Mouse (Mus musculus): ENCODE results near the gene Naa35.

Naa35 gene

GRCm38 (mm10) chr13:59584947-59585647 lies at the start of gene Naa35, which contains the start of gene Agtpbp1:
Gene Naa35 (plus strand): TSS chr13:59585259.
Gene Agtpbp1 (minus strand): TSS chr13:59585227.
- peak; percentile 97 to 99 for DNase-seq (ENCODE audit: low spot score in 2 of 2)

DNA sequence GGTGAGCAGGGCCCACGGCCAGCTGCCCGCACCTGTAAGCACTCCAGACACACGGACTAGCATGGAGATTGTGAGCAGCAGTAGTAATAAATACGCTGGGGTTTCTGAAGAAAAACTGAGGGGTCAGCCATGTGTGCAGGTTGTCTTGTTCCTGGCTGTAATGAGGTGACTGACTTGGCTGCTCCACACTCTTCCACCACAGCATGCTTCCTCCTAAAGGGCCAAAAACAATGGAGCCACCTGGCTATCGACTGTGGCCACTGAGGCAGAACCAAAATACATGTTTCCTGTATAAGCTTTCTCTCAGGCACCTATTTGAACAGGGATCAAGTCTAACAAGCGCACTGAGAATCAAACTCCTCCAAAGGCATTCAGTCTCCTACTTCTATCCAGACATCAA lies 49.3 kb upstream of the Naa35 start:
- DNase-seq (ENCODE audit: low spot score in 2 of 2), result no peak

DNA sequence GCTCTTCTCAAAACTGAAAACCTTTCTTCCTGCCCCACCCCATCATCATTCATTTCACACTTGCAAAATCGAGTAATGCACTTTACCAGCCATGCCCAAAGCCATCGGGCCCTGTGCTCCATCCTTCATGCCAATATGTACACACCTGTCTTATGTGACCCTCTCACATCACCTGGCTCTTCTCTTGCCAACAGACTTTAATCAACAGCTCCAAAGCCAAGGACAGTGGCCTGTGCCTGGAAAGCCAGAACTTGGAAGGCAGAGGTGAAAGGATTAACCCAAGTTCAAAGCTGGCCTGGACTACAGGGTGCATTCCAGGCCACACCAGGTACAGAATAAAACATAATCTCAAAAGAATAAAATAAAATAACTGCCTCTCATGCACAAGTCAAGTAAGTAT lies 48.4 kb upstream of the Naa35 start:
- DNase-seq (ENCODE audit: low spot score in 2 of 2), result no peak

GRCm38 (mm10) chr13:59538661-59539060 lies 46.4 kb upstream of the Naa35 start:
- no peak for DNase-seq (ENCODE audit: low spot score in 2 of 2)

- no peak for DNase-seq (ENCODE audit: low spot score in 2 of 2)
Observed at GRCm38 (mm10) chr13:59540030-59540429, 45.0 kb upstream of the Naa35 start.

DNA sequence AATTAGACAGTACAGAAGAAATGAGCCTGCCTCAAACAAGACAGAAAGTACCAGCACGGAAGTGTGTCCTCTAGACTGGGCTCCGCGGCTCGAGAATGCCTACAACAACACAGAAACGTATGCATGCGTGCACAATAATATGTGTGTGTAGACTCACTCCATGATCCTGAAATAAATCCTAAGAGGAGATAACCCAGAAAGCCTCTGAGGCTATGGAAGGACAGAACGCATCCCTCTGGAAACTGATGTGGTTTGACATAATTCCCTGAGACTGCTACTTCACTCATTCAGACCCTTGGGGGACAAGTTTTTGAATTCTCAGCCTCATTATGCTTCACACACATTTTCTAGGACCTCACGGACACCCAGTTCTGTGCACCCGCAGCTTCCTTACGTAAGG lies 42.6 kb upstream of the Naa35 start:
- DNase-seq (ENCODE audit: low spot score in 2 of 2), result no peak

GRCm38 (mm10) chr13:59547091-59547490 lies 38.0 kb upstream of the Naa35 start:
- no peak for DNase-seq (ENCODE audit: low spot score in 2 of 2)

- DNase-seq (ENCODE audit: low spot score in 2 of 2), result peak in 1 of 2 experiments; percentile 14
Observed at GRCm38 (mm10) chr13:59547716-59548115, 37.3 kb upstream of the Naa35 start.

- no peak for DNase-seq (ENCODE audit: low spot score in 2 of 2)
Observed at GRCm38 (mm10) chr13:59549318-59549798, 35.7 kb upstream of the Naa35 start.

GRCm38 (mm10) chr13:59552286-59552685 lies 32.8 kb upstream of the Naa35 start:
- DNase-seq (ENCODE audit: low spot score in 2 of 2), result no peak

DNA sequence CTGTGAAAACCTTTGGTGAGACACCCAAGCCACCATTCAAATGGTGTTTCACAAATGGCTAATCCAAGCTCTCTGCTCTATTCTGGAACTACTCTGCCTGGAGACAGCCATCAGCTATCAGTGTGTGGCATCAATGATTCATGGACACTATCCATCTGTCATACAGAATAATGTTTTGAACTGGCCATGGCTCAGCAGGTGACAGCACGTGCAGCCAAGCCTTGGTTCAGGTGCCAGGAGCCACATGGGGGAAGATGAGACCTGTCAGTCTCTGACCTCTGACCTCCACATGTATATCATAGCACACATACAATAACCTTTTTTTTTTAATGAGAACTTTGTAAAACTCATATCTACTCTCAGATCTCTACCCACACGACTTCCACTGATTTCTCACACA lies 32.3 kb upstream of the Naa35 start:
- DNase-seq (ENCODE audit: low spot score in 2 of 2), result peak in 1 of 2 experiments; percentile 45

DNA sequence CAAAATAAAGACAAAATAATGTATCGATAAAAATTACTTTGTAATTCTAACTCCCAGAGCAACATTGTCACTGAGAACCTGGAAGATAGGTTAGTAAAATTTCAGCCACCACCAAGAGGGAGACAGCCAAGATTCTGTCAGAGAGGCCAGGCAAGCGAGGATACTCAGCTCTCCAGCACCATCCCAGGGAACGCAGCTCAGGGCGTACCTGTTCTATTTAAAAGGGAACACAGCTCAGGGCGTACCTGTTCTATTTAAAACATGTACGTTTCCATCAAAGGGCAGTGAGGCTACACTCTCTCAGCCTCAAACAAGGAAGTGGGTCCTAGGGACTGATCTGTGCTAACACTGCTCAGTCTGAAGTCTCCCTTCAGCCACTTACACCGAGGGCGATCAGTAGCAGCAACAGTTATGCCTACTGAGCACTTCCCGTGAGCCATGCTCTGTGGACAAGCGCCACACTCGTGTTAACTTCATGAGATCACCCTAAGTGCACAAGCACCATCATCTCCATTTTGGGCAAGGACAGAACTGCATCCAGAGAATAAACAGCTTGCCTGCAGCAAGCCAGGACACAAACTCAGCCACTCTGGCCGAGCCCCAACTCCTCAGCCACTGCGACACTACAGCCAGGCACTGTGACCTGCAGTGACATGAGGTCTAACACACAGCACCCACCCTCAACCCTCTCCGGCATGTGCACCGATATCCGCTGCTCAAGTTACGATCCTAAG lies 30.1 kb upstream of the Naa35 start:
- no peak for DNase-seq (ENCODE audit: low spot score in 2 of 2)

- no peak for DNase-seq (ENCODE audit: low spot score in 2 of 2)
Observed at GRCm38 (mm10) chr13:59555613-59556192, 29.4 kb upstream of the Naa35 start.

DNA sequence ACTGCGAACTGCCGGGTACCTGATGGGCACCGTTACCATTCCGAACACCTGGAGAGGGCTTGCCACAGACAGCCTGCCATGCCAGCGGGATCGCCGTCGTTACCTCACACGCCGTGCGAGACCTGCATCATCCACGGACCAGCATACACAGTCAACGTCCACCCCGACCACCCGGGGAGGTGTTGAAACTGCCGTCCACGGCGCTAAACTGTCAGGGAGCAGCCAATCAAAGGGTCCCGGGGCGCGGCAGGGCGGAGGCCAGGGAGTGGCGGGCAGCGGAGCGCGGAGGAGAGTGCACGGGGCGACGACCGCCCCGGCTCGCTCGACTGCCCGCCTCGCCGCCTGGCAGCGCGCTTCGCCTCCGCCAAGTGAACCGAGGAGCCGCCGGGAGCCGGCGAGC lies 28.4 kb upstream of the Naa35 start:
- DNase-seq (ENCODE audit: low spot score in 2 of 2), result peak in 1 of 2 experiments; percentile 57

DNA sequence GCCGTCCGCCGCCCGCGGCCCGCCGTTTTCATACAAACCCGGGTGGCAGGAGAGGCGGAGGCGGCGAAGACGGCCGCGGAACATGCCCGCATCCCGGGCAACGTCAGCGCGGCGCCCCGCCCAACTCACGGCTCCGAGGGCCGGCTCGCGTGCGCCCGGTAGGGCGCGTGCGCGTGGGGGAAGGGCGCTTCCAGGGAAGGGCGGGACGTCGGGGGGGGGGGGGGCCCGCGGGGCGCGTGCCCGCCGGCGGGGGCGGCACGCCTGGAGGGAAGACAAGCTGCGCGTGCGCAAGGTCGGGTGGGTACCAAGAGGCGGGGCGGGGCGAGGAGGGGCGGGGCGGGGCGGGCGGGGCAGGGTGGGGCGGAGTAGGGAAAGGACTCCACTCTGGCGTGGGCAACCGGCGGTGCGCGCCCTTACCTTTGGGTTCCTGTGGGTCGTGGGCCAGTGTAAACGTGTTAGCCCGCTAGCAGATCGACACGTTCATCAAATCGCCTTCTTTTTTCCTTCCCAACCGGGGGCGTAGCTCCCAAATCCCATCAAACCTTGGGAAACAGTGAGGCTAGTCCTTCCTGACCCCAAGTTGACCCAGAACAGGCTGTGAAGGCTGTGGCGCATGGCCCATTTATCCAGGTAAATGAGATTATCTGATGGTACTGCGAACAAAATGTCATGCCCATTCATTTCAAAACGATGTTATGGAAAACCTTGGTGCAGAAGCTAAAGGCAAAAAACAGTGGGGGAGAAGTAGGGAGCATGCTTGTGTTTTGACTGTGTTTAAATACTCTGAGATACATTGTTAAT lies 27.7 kb upstream of the Naa35 start:
- peak; percentile 82 to 88 for DNase-seq (ENCODE audit: low spot score in 2 of 2)

GRCm38 (mm10) chr13:59558776-59559175 lies 26.3 kb upstream of the Naa35 start:
- no peak for DNase-seq (ENCODE audit: low spot score in 2 of 2)

DNA sequence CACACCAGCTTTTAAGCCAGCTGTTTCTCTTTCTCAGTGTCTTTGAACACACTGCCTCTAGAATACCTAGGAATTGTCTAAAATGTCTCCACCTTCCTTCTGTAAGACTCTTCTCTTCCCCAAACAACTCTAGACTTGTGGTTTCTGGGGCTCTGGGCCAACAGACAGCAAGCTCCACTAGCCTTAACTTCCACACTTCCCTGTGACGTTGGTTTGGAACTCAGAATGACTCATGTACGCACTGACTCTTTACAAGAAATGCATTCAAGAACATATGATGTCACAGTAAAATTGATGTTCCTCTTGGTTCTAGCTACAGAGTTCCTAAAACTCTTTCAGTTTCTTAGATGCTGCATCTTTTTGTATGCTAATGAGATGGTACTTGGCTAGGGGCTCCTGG lies 22.6 kb upstream of the Naa35 start:
- DNase-seq (ENCODE audit: low spot score in 2 of 2), result no peak

- no peak for DNase-seq (ENCODE audit: low spot score in 2 of 2)
Observed at GRCm38 (mm10) chr13:59564505-59564904, 20.6 kb upstream of the Naa35 start.

DNA sequence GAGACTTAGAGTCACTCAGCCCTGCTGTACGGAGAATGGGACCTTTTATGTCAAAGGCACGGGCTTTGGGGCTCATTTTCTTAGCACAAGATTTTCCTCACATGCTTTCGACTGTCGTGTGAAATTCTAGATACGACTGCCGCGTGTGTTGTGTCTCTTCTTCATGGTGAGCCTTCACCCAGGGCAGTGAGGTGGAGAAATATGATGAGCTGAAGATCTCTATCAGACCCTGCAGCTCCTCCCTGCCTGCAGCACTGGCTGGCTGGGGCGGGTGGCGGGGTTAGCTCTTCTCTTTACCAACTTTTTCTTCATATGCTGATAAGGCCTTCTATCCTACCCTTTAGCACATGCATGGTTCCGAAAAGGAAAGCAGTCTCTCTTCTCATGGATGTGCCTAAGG lies 20.1 kb upstream of the Naa35 start:
- no peak for DNase-seq (ENCODE audit: low spot score in 2 of 2)

GRCm38 (mm10) chr13:59565945-59566520 lies 19.0 kb upstream of the Naa35 start:
- DNase-seq (ENCODE audit: low spot score in 2 of 2), result no peak

DNA sequence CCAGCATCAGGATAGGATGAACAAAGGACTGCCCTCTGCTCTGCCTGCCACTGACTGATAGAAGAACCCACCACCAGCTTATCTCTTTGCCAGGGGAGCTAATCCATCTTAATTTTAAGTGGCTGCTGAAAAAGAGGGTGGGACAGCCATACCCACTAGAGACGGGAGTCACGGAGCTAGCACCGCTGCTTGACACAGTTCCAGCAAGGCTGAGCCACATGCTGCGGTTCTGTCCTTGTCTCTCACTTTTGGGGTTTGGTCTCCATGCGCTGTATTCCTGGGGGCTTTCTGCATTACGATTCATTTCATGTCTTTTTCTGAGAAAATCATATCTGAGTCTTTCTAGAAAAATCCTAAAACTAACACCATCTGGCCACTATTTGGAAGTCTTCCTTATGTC lies 14.0 kb upstream of the Naa35 start:
- no peak for DNase-seq (ENCODE audit: low spot score in 2 of 2)

GRCm38 (mm10) chr13:59572549-59572948 lies 12.5 kb upstream of the Naa35 start:
- no peak for DNase-seq (ENCODE audit: low spot score in 2 of 2)

Data from cerebellum, postnatal 4 days (tissue).